Mouse (Mus musculus) cerebellum, postnatal 10 days (tissue): ENCODE measurements around the gene Cog5.

Source experiments
- DNase-seq, 2 experiments: peaks; one replicate each; pipeline ENCODE4 v3.0.0; 2021; ENCODE audit warnings: mixed read lengths in 2 of 2

The Cog5 gene

GRCm38 (mm10) chr12:31825821-31826220, 171.2 kb downstream of the Cog5 start:
- peak; percentile 35 to 56 for DNase-seq

GRCm38 (mm10) chr12:31826476-31826875, 171.8 kb downstream of the Cog5 start:
- DNase-seq: no peak

GRCm38 (mm10) chr12:31835480-31835879, 180.8 kb downstream of the Cog5 start:
- no peak for DNase-seq

- no peak for DNase-seq
These were observed 181.5 kb downstream of the Cog5 start for GRCm38 (mm10) chr12:31836211-31836610.

- no peak for DNase-seq
These were observed 183.9 kb downstream of the Cog5 start for GRCm38 (mm10) chr12:31838521-31838920.

GRCm38 (mm10) chr12:31839249-31839648, 184.6 kb downstream of the Cog5 start:
- no peak for DNase-seq

GRCm38 (mm10) chr12:31846077-31846476, 191.4 kb downstream of the Cog5 start:
- DNase-seq: no peak

- DNase-seq: peak; percentile 95 to 96
These were observed 194.2 kb downstream of the Cog5 start for GRCm38 (mm10) chr12:31848630-31849415.

- DNase-seq: no peak
These were observed 194.9 kb downstream of the Cog5 start for GRCm38 (mm10) chr12:31849601-31850000.

GRCm38 (mm10) chr12:31854039-31854438, 199.4 kb downstream of the Cog5 start:
- no peak for DNase-seq

GRCm38 (mm10) chr12:31854817-31855216, 200.1 kb downstream of the Cog5 start:
- DNase-seq: no peak

GRCm38 (mm10) chr12:31857784-31858183, 203.1 kb downstream of the Cog5 start:
- no peak for DNase-seq

GRCm38 (mm10) chr12:31862668-31863538, 208.2 kb downstream of the Cog5 start:
- no peak for DNase-seq

GRCm38 (mm10) chr12:31876775-31877174, 222.1 kb downstream of the Cog5 start:
- DNase-seq: no peak

GRCm38 (mm10) chr12:31882736-31883135, 228.1 kb downstream of the Cog5 start:
- DNase-seq: no peak

- no peak for DNase-seq
These were observed 229.7 kb downstream of the Cog5 start for GRCm38 (mm10) chr12:31884365-31884764.

GRCm38 (mm10) chr12:31885084-31885483, 230.4 kb downstream of the Cog5 start:
- no peak for DNase-seq

GRCm38 (mm10) chr12:31885844-31886606, 231.4 kb downstream of the Cog5 start:
- DNase-seq: no peak

GRCm38 (mm10) chr12:31890685-31891084, 236.0 kb downstream of the Cog5 start:
- DNase-seq: no peak

GRCm38 (mm10) chr12:31892079-31892478, 237.4 kb downstream of the Cog5 start:
- no peak for DNase-seq

GRCm38 (mm10) chr12:31892771-31893170, 238.1 kb downstream of the Cog5 start:
- DNase-seq: peak; percentile 51

- peak; percentile 57 to 58 for DNase-seq
These were observed 240.5 kb downstream of the Cog5 start for GRCm38 (mm10) chr12:31895095-31895734.

- peak; percentile 83 to 88 for DNase-seq
These were observed 241.2 kb downstream of the Cog5 start for GRCm38 (mm10) chr12:31895888-31896287.
